Mouse (Mus musculus) bone marrow, adult 2 months (tissue): ENCODE results near the gene Agtpbp1. TPM values are rescaled to one million over a fixed set of nuclear protein-coding genes. Genes with fewer than 3 reads are reported as not detected.

Experiments
- H3K27ac ChIP-seq: fragments of 200-500 bp; 2 replicates; pipeline ENCODE4 v1.5.1; 2012; ENCODE audit warnings: low read depth, mild to moderate bottlenecking, control low read depth, inconsistent platforms, low read length; ENCODE audit not compliant: control insufficient read depth, poor library complexity, insufficient read depth
- H3K4me1 ChIP-seq: fragments of 200-500 bp; 2 replicates; pipeline ENCODE4 v1.6.1; 2011; ENCODE audit warnings: low read length; ENCODE audit not compliant: control insufficient read depth, insufficient read depth
- H3K4me3 ChIP-seq: fragments of 200-500 bp; replicated peaks from 2 replicates; pipeline ENCODE3; 2011; ENCODE audit warnings: mild to moderate bottlenecking, low read depth, low read length, control low read depth; ENCODE audit not compliant: control insufficient read depth
- CTCF ChIP-seq: fragments of 200-500 bp; IDR thresholded peaks from 2 replicates; pipeline ENCODE4 v1.5.1; 2011; ENCODE audit warnings: low read length, control low read depth; ENCODE audit not compliant: control insufficient read depth, insufficient read depth
- POLR2A ChIP-seq: fragments of 200-500 bp; IDR thresholded peaks from 2 replicates; pipeline ENCODE4 v1.6.1; 2011; ENCODE audit warnings: low read depth, mild to moderate bottlenecking, control low read depth, low read length, borderline replicate concordance; ENCODE audit not compliant: control insufficient read depth
- WGBS: fragments of 180-500 bp; shearing (Covaris S2); methylation state at CpG from one replicate; pipeline ENCODE4 v1.1.7; 2018; 5-methylcytosine and 5-hydroxymethylcytosine counted together
- polyA plus RNA-seq: library from polyadenylated mRNA; stranded (reverse); fragments of >200 nt; gene quantifications from 2 replicates; pipeline ENCODE4 v1.2.4, GENCODE M21; 2011; ENCODE audit warnings: low replicate concordance; ENCODE audit not compliant: missing spikeins, insufficient read depth, insufficient read length

Agtpbp1 gene
- polyA plus RNA-seq, 1 experiment, result 56.6 TPM

DNA sequence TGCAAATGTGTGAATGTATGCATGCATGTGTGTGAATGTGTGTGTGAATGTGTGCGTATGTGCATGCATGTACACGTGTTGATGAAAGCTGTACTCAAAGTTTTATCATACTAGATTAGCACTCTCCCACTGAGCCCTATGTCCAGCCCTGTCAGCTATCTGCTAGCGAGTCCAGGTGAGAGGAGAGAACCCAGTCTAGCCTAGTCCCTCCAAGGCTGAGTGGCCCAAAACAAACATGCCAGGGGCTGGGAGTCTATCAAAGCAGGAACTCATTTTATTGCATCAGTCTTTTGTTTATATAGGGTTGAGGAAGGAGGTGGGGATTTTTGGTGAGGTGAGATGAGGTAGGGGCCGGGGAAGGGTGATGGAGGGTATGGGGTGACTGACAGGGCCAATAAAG, 172.4 kb downstream of the Agtpbp1 start:
- no peak for TF ChIP-seq CTCF
- TF ChIP-seq POLR2A, result no peak
- H3K27ac ChIP-seq, result no peak overlapping the region
- H3K4me3 ChIP-seq, result no peak overlapping the region
- H3K4me1 ChIP-seq, result no peaks in the 10 kb centered on the region
- 91% methylated on average over 4 of the region's 4 CpGs for WGBS

DNA sequence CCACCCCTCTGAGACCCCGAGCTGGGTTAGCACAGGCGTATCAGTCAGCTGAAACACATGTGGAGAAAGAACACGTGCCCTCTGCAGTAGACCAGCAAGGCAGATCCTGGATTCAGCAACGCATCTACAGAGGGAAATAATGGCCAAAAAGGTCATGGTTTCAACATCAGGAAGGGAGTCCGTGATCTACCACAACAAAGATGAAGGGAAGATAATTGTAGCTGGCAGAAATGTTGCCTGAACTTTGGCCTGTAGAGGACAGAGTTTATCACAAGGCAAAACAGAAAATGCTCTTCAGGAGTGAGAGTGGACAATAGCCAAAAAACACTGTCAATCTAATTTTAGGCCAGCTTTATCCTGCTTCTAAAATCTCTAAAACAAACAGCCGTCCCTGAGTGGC, 177.8 kb downstream of the Agtpbp1 start:
- WGBS, result 76% methylated on average over 6 of the region's 6 CpGs
- Histone ChIP-seq H3K4me3 (no peak overlapping the region), H3K4me1 (no peaks in the 10 kb centered on the region), H3K27ac (no peak overlapping the region)
- no peak for TF ChIP-seq POLR2A
- TF ChIP-seq CTCF, result no peak

GRCm38 (mm10) chr13:59402026-59402775, 182.8 kb downstream of the Agtpbp1 start:
- Histone ChIP-seq H3K4me3 (no peak overlapping the region), H3K27ac (no peak overlapping the region), H3K4me1 (no peaks in the 10 kb centered on the region)
- TF ChIP-seq CTCF (no peak), POLR2A (no peak)
- WGBS, result 86% methylated on average over 14 of the region's 14 CpGs

DNA sequence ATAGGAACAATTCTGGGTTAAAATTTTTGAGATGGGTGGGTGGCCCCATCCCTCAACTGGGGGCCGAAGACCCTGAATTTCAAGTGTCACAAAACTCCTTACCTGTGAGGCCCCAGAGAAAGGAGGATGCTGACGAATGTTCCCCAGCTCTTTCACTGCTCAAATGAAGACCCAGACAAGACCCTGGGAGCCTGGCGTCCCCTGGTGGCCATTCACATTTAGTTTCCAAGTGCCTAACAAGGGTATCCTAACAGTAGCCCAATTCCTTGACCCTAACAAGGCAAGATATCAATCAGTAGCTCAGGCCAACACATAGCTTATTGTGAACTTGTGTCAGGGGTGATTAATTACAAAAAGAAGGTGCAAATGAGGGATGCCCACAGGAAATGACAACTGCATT, 187.5 kb downstream of the Agtpbp1 start:
- 36% methylated on average over 3 of the region's 3 CpGs for WGBS
- no peak for TF ChIP-seq POLR2A
- TF ChIP-seq CTCF, result peak; percentile 52; the same call in 1 of the 2 replicates
- no peaks in the 10 kb centered on the region for H3K4me1 ChIP-seq

More for the DNA sequence above, 187.5 kb downstream of the Agtpbp1 start:
- H3K4me3 ChIP-seq, result no peak overlapping the region
- H3K27ac ChIP-seq, result no peak overlapping the region

Other genes with a start within 250 kb of the Agtpbp1 start
- gene Naa35, start within 50 bp of the Agtpbp1 start, polyA plus RNA-seq, result 33.4 and 94.8 TPM in 2 replicates
- gene Golm1, start 90.6 kb upstream of the Agtpbp1 start, polyA plus RNA-seq, result 12.7 and 13.9 TPM in 2 replicates
- not detected in 2 replicates for gene 4921517D22Rik, start 108.9 kb upstream of the Agtpbp1 start, polyA plus RNA-seq
- gene Spata31d1a, start 125.1 kb upstream of the Agtpbp1 start, polyA plus RNA-seq, result not detected in 2 replicates
- not detected in 2 replicates for gene Spata31d1b, start 127.1 kb upstream of the Agtpbp1 start, polyA plus RNA-seq
- gene Spata31d1d, start 146.5 kb upstream of the Agtpbp1 start, polyA plus RNA-seq, result not detected in 2 replicates
- gene 1700014D04Rik, start 161.5 kb upstream of the Agtpbp1 start, polyA plus RNA-seq, result not detected in 2 replicates
- 95.1 and 226 TPM in 2 replicates for gene Isca1, start 184.6 kb upstream of the Agtpbp1 start, polyA plus RNA-seq
- gene Gm49354, start 197.0 kb upstream of the Agtpbp1 start, polyA plus RNA-seq, result 30.5 TPM in 1 of 2 replicates, not detected in the other
- 236 and 243 TPM in 2 replicates for gene Tut7, start 237.9 kb upstream of the Agtpbp1 start, polyA plus RNA-seq